In genomic region chr16:34088331-34088730, GRCm38 (mm10) we compare ENCODE assay signal across 18 mouse cellular contexts.
A peak's percentile ranks its signal among the peaks of the same experiment; 100 is the strongest.
DNase-seq lines count a peak whose midpoint lies in the region; ATAC-seq lines count a peak whose summit lies in the region.
"Had no signal": no experiment of that assay in that cellular context is flagged by ENCODE, and none has a peak within 500 bp of the region (broad histone marks: within the 10 kb centered on the region; RNA-seq: fewer than 3 reads in every experiment).

No protein-coding gene starts in this region.

- H3K27ac ChIP-seq in heart, embryonic 13.5 days (replicated peaks), result peak overlapping the region; percentile 46
- peak overlapping the region; percentile 61; the same call in 1 of the 2 replicates for H3K27ac ChIP-seq in embryonic facial prominence, embryonic 10.5 days (replicated peaks)
- no peak overlapping the region for H3K27ac ChIP-seq in kidney, embryonic 14.5 days (ENCODE audit: low read depth, low read length)
- H3K27ac ChIP-seq: forebrain, embryonic 13.5 days; liver, embryonic 13.5 days had no signal

- no peak for ATAC-seq in heart, embryonic 13.5 days (ENCODE audit: extremely low read depth, insufficient number of reproducible peaks, low FRiP score, low TSS enrichment)
- ATAC-seq in kidney, embryonic 14.5 days (ENCODE audit: low FRiP score, low TSS enrichment), result no peak
- ATAC-seq: forebrain, embryonic 13.5 days had no signal

- peaks cover 20% of the 10 kb centered on the region for H3K36me3 ChIP-seq in heart, embryonic 13.5 days
- no peaks in the 10 kb centered on the region; the same call in 1 of the 2 replicates for H3K36me3 ChIP-seq in embryonic facial prominence, embryonic 10.5 days (replicated peaks)
- H3K36me3 ChIP-seq in kidney, embryonic 14.5 days (ENCODE audit: control insufficient read depth, insufficient read depth, low read length), result no peaks in the 10 kb centered on the region
- H3K36me3 ChIP-seq: liver, embryonic 13.5 days had no signal

- H3K9me3 ChIP-seq in heart, embryonic 13.5 days, result no peaks in the 10 kb centered on the region
- no peaks in the 10 kb centered on the region for H3K9me3 ChIP-seq in embryonic facial prominence, embryonic 10.5 days
- no peaks in the 10 kb centered on the region for H3K9me3 ChIP-seq in kidney, embryonic 14.5 days (ENCODE audit: control insufficient read depth, low read length)
- H3K9me3 ChIP-seq: forebrain, embryonic 13.5 days; liver, embryonic 13.5 days had no signal

- peaks cover 67% of the 10 kb centered on the region for H3K4me1 ChIP-seq in heart, embryonic 13.5 days
- H3K4me1 ChIP-seq in embryonic facial prominence, embryonic 10.5 days, result peaks cover 22% of the 10 kb centered on the region
- no peaks in the 10 kb centered on the region for H3K4me1 ChIP-seq in kidney, embryonic 14.5 days (ENCODE audit: control insufficient read depth, insufficient read depth, low read length)

- H3K27me3 ChIP-seq in heart, embryonic 13.5 days (replicated peaks), result no peaks in the 10 kb centered on the region
- peaks cover 8% of the 10 kb centered on the region for H3K27me3 ChIP-seq in embryonic facial prominence, embryonic 10.5 days (replicated peaks; ENCODE audit: low read depth, poor library complexity, severe bottlenecking)
- no peaks in the 10 kb centered on the region for H3K27me3 ChIP-seq in kidney, embryonic 14.5 days (ENCODE audit: control insufficient read depth, insufficient read depth, low read length)

- H3K4me3 ChIP-seq in heart, embryonic 13.5 days, result no peak overlapping the region
- no peak overlapping the region for H3K4me3 ChIP-seq in embryonic facial prominence, embryonic 10.5 days
- no peak overlapping the region for H3K4me3 ChIP-seq in kidney, embryonic 14.5 days (ENCODE audit: low read length)
- H3K4me3 ChIP-seq: forebrain, embryonic 13.5 days; liver, embryonic 13.5 days had no signal

- H3K9ac ChIP-seq in heart, embryonic 13.5 days, result 0 out of 2 replicates have a peak overlapping the region, but pooled peaks have one; percentile 17
- H3K9ac ChIP-seq in kidney, embryonic 14.5 days (ENCODE audit: low read depth, low read length), result no peak overlapping the region
- H3K9ac ChIP-seq: forebrain, embryonic 13.5 days; liver, embryonic 13.5 days had no signal

- 43% methylated on average over 4 of the region's 4 CpGs for WGBS in heart, embryonic 13.5 days
- 44% methylated on average over 4 of the region's 4 CpGs for WGBS in embryonic facial prominence, embryonic 10.5 days
- 53% methylated on average over 4 of the region's 4 CpGs for WGBS in kidney, embryonic 14.5 days

- DNase-seq in heart, adult 9 months (ENCODE audit: low spot score in 2 of 2), result no peak
- DNase-seq in 3134 (ENCODE audit: extremely low read depth, insufficient read length, low spot score), result peak; percentile 37
- DNase-seq in embryonic facial prominence, embryonic 10.5 days (ENCODE audit: low spot score), result no peak
- DNase-seq in lung, postnatal 25 days (ENCODE audit: low spot score), result peak; percentile 28
- no peak for DNase-seq in cerebellum, adult 8-10 months
- no peak for DNase-seq in layer of hippocampus, adult 9-11 months
- DNase-seq: adrenal gland, adult 2 months; cerebellum, adult 2 months; gastrocnemius, postnatal 14 days; heart, postnatal 4 days; kidney, adult 2 months; kidney, postnatal 36 days; liver, embryonic 13.5 days; right cerebral cortex, postnatal 25 days; thymus, postnatal 36 days had no signal

- H3K4me2 ChIP-seq in heart, embryonic 13.5 days, result no peak overlapping the region
- no peak overlapping the region for H3K4me2 ChIP-seq in kidney, embryonic 14.5 days (replicated peaks; ENCODE audit: low read depth, low read length)
- H3K4me2 ChIP-seq: forebrain, embryonic 13.5 days; liver, embryonic 13.5 days had no signal

Comparison
In these comparisons a context has a peak if more than half of its experiments do, and no peak if none do; other contexts are left out.
1. DNase-seq: peak in 3134 (single experiment) and lung, postnatal 25 days (single experiment); none in heart, adult 9 months (0 of 2), embryonic facial prominence, embryonic 10.5 days (single experiment), cerebellum, adult 8-10 months (single experiment) and layer of hippocampus, adult 9-11 months (single experiment).